Mouse (Mus musculus): Measurements from ENCODE around the gene Itga5.
"Not testable (repeated sequence)": the region's sequence is repeated elsewhere in the genome, so short reads cannot be mapped to it uniquely, and the experiment has no call there.

Gene Itga5

DNA sequence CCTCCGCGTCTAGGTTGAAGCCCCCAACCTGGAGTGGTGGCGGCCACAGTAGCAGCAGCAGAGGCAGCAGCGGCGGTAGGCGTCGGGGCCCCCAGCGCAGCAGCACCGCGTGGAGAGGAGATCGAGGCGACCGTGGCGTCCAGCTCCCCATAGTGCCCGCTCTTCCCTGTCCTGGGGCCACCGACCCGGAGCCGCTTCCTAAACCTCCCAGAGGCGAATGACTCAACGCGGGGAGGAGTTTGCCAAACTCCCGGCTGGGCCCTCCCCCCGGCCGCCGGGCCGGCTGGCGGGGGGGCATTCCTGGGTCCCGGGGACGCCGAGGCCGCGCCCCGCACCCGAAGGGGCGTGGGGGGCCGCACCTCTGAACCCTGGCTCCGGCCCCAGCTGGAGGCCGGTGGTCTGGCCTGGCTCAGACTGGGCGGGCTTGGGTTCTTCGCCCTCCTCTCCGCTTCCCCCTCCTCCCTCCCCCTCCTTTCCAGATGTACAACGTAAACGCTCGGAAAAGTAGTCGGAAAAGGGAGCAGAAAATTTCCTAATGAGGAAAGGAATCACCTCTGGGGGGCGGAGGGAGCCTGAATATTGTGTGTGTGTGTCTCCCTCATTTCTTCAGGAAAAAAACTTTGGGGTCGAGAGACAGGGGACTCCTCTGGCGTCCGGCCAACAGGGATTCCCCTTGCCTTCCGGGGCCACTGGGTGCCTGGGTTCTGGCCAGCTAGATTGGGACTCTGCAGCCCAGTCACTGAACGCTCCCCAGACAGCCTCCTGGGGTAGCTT is at the start of gene Itga5:
Itga5 (minus strand) TSS at position 388 of the 774 bp plus-strand sequence.
- DNase-seq: peak; percentile 68

DNA sequence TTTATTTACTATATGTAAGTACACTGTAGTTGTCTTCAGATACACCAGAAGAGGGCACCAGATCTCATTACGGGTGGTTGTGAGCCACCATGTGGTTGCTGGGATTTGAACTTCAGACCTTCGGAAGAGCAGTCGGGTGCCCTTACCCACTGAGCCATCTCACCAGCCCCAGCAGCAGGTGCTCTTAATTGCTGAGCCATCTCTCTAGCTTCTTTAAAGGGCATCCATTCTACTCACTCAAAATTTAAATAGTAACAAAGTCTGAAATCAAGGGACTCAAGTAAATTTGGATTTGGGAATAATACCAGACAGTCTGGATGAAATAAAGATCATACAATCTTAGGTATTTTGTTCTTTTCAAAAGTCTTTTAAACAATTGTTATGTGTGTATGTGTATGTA is 39.0 kb upstream of the Itga5 start:
- not testable (repeated sequence) for DNase-seq

DNA sequence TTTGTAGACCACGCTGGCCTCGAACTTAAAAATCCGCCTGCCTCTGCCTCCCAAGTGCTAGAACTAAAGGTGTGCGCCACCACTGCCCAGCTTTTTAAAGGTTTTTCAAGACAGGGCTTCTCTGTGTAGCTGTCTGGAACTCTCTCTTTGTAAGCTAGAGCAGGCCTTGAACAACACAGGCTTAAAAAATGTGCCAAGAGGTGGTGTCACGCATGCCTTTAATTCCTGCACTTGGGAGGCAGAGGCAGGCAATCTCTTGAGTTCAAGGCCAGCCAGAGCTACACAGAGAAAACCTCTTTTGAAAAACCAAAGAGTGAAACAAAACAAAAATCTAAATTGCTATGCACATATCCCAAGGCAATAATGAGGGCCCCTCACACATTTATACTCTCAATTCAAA is 34.8 kb upstream of the Itga5 start:
- no peak for DNase-seq

DNA sequence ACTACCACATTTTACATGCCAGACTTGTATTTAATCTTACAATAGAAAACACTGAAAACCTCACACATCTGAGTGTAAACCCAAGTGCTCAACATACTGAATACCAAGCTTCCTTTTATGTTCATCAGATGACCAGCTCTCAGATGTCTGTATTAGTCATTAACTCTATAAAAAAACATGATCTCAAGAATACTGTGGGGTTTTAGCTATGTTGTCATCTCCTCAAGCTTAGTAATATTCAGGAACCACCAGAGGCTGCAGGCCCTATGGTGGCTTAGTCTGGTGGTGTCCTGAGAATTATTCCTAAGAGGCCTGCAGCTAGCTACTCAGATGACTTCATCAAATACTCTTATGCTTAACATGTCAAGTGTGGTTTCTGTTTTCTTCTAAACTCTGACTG is 27.0 kb upstream of the Itga5 start:
- no peak for DNase-seq

DNA sequence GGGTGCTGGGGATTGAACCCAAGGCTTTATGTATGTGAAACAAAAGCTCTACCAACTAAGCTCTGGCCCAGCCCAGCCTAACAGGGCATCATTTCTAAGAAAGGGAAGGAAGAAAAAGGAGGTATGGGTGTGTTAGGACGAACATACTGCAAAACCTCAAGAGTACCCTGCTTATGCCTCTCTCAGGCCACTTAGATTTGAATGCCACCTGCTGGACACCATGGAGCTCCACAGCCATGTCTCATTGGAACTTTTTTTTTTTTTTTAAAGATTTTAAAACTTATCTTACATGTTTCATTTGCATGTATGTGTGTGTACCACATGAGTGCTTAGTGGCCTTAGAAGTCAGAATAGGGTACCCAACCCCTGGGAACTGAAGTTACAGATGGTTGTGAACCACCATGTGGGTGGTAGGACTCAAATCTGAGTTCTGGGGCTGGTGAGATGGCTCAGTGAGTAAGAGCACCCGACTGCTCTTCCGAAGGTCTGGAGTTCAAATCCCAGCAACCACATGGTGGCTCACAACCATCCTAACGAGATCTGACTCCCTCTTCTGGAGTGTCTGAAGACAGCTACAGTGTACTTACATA is 22.1 kb upstream of the Itga5 start:
- DNase-seq: no peak

DNA sequence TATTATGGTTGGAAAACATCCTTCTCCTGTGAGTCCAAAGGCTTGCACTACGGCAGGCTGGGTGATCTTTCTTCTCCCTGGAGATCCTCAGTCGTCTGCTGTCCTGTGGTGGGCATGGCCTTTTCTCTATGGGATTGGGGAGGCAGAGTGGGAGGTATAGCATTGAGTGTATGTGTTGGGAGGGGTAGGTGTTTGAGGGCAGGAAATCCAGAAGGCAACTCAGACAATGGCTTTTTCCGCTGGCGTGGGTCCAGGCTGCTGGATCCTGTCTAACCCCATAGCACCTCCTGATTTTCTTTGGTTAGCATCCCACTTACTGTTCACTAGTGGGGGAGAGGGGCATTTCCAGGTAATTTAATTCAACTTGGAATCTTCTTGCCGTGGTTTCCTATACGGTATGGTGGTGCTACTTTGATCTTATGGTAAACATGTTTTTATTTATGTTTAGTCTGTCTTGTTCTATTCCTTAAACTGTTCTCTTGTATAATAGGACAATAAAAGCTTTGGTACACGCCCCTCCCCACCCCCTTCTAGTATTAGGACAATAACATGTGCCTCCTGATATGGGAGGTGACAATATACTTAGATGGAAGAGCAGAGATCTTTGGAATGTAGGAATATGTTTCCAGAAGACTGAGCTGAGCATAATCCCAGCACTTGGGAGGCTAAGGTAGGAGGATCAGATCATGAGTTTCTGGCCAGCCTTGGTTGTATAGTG is 17.4 kb upstream of the Itga5 start:
- DNase-seq: no peak

DNA sequence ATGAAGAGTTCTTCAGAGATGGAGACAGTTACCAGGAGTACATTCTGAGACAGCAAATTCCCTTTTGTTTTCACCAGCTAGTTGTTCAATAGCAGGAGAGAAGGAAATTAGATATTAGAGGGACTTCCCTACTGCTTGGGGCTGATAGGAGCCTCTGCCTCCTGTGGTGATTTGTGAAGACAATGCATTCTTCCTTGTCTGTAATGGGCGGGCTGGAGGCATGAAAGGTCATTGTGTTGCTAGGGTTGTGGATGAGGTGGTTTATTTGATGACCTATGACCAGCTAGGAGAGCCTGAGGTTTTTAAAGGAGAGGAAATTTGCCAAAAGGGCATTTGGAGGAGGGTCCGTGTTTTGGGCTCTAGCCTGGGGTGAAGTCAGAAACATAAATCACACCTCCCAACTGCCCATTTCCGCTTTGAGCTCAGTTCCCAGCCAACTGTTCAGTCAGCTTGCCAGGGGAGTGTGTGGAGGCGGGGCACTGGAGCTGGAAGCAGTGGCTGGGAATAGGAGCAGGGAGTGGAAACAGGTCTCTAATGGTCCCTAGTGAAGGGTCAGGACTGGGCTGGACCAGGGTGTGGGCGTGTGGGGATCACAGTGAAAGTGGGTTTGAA is 16.3 kb upstream of the Itga5 start:
- no peak for DNase-seq

DNA sequence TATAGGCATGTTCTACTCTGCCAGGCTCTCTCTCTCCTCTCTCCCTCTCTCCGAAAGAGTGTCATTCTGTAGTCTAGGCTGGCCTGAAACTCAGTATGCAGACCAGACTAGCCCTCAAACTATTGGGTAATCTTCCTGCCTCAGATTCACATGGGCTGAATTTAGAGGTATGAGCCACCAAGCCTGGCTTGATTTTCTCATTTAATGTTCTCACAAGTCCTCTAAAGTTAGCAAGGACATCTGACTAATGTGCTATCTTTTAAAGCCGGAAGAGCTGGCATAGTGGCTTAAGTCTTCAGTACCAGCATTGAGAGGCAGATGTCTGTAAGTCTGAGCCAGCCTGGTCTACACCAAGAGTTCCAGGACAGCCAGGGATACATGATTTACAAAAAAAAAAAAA is 15.5 kb upstream of the Itga5 start:
- no peak for DNase-seq

DNA sequence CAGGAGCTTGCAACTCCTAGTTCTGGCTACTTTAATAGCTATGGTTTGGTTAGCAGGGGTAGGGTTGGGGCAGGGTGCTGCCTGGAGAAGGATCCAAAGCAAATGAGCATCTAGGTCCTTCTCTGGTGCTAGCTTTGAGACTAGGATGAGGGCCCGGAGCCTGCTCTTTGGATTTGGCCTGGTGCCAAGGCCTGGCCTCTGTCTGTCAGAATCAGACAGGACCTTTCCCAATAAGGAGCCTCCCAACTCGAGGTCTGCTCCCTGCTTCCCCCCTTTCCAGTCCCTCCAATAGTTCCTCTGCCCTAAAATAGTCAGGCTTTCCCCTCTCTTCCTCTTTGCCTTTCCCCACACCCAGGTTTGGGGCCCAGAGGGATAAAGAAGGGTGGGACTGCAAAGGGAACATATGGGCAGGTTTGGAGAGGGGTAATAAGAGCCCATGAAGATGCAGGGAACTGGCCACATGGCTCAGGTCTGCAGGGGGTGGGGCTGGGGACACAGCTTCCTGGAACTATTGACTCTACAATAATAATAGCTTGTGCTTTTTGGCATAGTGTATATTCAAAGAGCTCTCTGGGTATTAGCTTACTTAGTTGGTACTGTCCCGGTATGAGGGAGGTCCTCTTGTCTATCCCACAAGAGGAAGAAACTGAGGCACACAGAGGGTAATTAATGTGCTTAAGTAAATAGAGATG is 12.2 kb upstream of the Itga5 start:
- no peak for DNase-seq

DNA sequence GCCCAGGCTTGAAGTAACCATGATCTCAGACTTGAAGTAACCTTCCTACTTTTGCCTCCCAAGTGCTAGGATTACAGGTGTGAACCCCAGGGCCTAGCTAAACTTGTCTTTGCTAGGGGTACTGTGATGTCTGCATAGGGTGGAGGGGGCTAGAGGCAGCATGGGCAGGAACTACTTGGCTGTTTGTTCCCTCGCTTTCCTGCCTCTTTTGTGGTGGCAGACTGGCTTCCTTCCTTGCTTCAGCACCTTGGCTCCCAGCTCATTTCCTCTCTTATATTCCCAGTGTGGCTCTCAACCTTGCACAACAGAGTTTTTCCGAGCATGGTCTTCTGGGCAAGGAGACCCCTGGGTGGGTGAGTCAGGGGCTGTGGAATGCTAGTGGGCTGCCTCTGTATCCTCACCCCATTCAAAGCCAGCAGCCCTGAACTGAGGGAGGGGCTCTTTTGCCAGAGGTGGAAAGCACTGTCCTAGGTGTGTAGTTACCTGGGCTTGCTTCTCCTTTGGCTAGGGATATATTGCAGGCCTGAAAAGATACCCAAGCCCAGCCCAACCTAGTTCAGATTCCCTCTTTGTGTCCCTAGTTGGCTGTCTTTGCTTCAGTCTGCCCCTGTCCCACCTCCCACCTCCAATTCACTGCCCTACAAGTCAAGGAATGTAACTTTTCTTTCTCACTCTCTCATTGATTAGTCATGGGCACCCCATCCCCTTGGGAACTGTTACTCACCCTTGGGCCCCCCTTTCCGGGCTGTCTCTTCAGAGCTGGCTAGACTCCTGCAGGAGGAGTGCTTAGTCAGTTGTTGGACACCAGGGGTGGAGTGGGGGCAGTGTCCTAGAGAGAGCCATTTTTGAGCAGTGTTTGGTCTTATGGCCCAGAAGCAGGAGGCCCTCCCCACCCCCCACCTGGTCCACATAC is 11.4 kb upstream of the Itga5 start:
- DNase-seq: no peak

DNA sequence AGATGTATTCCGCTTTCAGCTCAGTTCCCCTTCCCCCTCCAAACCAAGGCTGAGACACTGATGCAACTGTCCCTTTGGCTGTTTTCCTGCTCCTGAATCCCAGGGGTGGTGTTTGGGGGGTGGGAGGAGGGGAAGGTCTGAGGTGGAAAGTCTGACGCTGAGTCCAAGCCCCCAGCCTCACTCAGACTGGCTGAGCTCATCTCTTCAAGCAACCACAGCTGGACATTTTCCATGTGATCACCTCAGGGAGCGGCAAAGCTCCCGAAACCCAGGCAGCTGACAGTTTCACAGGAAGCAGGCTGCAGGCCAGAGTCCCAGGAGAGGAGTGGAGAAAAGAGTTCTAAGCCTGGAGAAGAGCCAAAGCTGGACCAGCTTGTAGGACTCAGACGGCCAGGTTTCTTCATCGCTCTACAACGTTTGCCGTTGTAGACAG is 10.3 kb upstream of the Itga5 start:
- no peak for DNase-seq

DNA sequence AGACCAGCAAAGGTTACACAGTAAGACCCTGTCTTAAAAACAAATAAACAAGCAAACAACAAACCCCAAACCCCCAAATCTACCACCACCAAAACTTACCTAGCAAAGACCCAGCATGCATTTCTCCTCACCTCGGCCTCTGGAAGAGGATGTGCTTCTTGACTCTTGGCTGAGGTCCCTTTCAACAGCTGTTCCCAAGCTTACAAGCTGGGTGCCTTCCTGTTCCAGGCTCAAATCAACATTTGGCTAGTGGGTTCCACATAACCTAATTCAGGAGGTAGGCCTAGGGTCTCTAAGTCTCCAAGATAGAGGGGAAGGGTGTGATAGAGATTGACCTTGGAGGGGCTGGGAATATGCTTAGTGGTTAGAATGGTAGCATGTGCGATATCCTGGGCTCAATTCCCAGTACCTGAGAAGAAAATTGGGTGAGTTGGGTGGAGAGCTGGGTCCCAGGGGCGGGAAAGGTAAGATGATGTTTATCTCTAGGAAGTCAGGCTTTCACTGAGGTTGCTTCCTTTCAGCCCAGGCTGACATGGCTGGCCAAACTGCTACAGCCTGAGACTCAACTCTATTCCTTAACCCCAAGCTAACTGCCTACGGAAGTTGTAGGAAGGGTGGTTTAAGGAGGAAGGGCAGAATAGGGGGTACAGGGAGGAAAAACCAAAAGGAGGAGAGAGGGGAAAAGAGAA is 8.7 kb upstream of the Itga5 start:
- no peak for DNase-seq

DNA sequence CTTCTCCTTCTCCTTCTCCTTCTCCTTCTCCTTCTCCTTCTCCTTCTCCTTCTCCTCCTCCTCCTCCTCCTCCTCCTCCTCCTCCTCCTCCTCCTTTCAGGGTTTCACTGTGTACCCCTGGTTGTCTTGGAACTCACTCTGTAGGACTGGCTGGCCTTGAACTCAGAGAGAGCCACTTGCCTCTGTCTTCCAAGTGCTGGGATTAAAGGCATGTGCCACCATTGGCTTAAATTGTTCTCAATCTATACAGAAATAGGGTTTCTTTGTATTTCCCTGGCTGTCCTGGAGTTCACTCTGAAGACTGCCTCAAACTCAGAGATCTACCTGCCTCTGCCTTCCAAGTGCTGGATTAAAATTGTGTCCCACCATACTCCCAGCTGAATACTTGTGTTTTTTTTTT is 5.9 kb upstream of the Itga5 start:
- DNase-seq: no peak

DNA sequence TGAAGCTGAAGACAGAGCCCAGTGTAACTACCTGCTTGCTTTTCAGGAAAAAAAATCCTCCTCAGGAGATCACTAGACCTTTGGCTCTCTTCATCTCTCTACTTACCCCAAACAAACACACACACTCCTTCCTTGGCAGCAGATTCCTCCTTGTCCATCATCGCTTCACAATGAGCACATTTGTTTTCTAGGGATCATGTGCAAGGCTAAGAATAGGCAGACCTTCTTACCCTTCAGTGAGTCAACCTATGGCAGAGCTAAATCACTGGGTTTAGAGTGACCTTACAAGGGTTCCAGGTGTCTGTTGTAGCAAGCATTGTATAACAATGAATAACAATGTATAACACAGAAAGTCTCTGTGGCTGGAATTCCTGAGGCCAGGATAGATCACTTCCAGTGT is 5.2 kb upstream of the Itga5 start:
- DNase-seq: no peak

DNA sequence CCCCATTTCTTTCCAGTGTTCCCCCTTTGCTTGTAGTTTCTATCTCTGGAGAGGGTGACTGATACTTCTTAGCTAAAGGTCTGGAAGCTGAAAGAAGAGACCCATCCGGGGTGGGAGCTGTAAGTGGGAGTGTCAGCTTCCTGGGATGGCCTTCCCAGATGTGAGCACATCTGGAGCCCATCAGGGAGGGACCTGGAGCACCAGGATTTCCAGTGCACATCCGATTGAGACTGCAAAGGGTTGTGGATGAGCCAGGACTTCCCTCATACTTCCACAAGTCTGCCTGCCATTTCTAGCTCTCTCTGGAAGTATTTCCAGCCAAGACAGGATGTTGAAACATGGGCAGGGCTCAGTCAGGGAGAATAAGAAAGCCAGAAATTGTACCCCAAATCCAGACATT is 4.6 kb upstream of the Itga5 start:
- no peak for DNase-seq

DNA sequence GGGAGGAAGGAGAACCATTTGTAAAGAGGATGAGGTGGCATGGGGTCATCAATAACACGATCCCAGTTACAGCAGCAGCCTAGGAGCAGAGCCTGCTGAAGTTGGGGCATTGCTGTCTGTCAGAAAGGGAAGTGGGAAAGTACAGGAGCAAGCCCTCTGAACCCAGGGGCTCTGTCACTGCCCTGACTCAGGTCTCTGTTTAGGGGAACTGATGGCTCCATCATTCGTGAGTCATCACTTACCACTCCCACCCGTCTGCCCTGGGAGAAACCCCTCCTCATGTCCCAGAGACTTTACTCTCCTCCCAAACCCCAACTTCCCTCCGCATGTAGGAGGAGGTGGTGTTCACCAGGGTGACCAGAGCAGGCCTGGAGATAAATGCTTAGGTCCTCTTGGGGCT is 3.9 kb upstream of the Itga5 start:
- DNase-seq: no peak

DNA sequence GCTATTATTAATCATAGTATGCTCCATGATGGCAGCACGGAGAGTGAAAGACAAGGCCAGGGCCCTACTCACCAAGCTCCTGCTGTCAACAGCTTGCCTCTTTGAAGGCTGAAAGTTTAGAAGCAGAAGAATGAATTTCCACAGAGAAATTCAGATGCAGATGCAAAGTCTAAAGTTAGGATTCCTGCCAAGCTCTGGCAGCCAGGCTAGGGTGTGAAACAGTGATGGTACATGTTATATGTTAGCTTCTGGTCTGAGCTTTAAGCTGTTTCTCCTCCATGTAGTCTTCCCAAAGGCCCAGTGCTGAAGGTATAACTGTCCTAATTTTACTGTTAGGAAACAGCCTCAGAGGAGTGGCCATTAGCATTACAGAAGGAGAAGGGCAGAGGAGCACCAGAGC is 2.6 kb upstream of the Itga5 start:
- no peak for DNase-seq

DNA sequence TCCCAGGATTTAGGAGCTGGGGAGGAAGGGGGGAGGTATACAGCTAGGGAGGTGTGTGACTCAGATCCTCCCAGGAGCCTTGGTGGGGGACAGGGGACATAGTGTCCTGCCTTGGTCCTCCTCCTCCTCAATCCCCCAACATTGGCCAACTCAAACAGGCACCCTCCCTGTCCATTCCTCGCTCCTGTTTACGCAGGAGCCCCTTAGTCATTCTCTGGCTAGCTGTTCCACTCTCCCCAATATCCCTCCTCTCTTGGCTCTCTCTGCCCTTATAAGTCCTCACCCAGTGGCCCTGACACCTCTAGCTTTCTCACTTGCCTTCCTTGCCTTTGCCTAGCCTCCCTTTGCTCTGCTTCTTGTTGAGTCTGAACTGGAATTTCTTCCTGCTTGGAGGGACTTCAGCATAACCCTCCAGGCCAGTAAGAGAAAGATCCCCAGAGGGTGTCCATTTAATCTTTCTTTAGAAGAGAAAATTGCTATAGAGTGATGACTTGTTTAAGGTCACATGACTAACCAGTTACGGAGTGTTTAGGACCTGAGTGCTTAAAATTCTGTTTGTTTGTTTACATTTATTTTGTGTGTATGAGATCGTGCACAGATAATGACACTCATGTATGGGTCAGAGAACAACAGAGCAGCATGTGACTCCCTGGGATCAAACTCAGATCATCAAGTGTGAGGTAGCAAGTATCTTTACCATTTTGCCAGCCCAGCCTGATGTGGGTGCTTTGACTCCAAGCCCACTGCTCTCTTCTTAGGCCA is 1.8 kb upstream of the Itga5 start:
- DNase-seq: no peak

DNA sequence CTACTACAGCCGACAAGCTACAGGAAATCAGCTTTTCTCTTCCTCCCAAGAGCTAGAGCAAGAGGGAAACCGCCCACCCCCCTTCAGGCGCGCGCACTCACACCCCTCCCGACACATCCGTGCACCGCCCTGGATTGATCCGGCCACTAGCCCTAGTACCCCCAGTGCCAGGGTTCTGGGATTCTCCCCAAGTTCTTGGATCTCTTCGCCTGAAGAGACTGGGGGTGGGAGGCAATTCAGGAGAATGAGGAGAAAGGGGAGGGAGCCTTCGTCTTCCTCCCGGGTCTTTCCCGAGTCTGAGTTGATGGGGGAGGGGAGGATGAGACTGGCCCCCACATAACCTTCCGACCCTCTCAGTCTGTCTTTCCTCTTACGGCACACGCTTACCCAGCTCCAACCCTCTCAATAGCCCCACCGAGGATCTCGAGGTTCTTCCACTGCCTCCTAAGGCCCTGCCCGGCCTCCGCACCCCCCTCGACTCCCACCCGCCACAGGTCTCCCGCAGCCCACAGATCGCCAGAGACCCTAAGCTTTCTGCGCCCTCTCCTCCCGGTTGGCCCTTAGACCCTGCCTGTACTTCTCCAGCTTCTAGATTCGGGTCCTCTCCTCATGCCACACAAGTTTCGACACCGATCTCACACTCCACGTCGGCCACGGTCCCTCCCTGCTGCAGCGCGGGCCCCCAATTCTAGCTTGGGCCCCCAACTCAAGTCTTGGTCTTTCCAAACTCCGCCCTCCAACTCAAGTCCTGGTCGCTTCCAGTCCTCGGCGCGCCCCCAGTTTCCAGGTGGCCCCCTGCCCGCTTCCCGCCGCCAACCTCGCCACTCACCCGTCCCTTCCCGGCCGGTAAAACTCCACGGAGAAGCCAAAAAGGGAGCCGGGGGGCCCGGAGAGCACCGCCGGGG is 840 bp downstream of the Itga5 start:
- peak; percentile 59 for DNase-seq

Data from liver (tissue).